Mouse (Mus musculus) v-Abl transformed pro-B cells (cell line): ENCODE results near the gene Syngr4.

Experiments used
- in situ Hi-C, 2 experiments: fragments of 400-800 bp; cut with MboI; formaldehyde crosslinking; loops; one replicate each; pipeline ENCODE4 v1.15.1; 2025; ENCODE audit not compliant: unreplicated experiment in 2 of 2

Gene Syngr4

DNA sequence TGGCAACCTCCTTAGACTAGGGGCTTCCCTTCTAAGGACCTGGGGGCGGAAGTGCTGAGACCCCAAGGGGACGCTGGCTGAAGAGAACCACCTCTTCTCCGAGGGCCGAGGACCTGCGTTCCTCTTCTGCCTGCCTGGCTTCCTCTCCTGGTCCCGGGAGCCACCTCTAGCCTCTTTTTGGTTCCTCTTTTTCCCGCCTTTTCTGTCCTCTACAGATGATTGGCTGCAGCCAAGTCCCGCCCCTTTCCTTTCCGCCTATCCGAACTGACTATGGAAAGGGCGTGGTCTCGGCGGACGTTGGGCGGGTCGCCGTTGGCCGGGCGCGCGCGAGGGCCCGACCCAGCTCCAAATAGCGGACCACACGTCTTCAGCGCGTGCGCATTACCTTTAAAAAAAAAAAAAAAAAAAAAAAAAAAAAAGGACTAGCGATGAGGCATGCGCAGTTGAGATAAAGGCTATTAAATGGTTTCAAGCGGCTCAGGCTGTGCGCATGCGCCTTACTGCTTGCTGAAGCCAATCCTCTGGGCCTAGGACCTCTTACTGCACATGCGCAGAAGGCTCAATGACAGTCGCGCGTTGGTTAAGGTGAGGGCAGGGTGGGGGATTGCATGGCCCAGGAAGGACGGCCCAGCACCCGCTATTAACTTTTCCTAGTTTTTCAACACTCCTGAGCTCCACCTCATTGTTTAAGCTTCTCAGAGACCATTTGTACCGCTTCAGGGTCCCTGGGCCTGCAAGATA, at the start of gene Syngr4, which contains the start of gene Tmem143:
Gene Syngr4 (minus strand): TSS at position 198 of the 741 bp plus-strand sequence.
Gene Tmem143 (plus strand): TSS at position 425 of the 741 bp plus-strand sequence.
- in situ Hi-C loops: no loop called here

DNA sequence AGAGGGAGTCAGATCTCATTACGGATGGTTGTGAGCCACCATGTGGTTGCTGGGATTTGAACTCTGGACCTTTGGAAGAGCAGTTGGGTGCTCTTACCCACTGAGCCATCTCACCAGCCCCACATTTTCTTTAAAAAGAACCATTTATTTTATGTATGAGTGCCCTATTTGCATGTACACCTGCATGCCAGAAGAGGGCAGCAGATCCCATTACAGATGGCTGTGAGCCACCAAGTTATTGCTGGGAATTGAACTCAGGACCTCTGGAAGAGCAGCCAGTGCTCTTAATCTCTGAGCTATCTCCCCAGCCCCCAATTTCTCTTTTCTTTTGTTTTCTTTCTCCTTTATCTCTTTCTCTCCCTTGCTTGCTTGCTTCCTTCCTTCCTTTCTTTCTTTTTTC, 46.8 kb upstream of the Syngr4 start:
- in situ Hi-C loops: loop anchor here (5.0 to 10.0 kb wide), 2 partner anchors 69 to 262 kb away; no protein-coding TSS in a partner anchor

DNA sequence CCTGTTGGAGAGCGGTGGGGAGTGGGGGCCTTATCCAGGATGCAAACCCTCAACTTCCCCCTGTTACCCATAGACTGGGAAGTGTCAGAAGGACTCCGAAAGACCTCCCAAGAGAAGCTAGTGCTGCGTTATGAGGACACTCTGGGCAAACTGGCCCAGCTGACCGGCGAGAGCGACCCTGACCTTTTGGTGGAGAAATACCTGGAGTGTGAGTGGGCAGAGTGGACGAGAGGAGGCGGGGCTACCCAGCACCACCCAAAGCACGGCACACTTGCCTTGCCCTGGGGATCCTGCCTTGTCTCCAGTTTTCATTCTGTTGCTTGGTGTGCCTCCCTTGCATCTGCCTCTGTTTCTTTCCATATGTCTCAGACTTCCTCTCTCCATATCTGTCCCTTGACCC, 45.5 kb upstream of the Syngr4 start:
- in situ Hi-C loops: loop anchor here (5.0 to 10.0 kb wide), 2 partner anchors 70 to 263 kb away; no protein-coding TSS in a partner anchor

DNA sequence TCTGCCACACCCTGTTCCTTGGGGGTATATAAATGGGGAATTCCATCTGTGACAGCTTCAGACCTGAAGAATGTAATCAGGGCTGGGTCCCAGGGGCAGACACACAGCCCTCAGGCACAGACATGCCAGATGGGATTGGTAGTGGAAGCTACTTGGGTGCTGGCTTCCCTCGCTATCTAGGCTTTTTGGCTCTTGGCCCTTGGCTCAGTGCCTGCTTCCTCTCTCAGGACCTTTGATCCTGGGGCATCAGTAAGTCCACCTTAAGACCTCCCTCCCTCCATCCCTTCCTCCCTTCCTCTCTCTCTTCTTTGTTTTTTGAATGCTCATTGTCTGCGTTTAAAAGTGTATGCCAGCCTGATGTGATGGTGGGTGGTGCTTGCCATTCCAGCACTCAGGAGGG, 43.3 kb upstream of the Syngr4 start:
- in situ Hi-C loops: loop anchor here (5.0 to 10.0 kb wide), 4 partner anchors 72 to 265 kb away; no protein-coding TSS in a partner anchor

DNA sequence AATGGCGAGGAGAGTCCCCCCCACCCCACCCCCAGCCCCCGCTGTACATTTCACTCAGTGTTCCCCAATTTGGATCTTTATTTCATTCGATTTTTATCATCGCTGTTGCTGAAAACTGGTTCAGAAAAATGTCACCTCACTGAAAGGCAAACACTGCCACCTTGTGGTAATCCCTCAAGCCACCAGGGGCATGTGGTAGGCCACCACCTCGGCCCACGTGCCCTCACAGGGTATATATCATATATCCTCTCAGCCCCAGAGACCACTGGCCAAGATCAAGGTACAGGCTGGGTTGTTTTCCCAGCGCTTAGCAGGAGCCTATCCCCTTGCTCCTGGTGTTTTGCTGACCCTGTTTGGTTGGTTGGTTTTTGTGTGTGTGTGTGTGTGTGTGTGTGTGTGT, 38.6 kb upstream of the Syngr4 start:
- in situ Hi-C loops: loop anchor here in 1 of 2 experiments (5.0 to 10.0 kb wide), 2 partner anchors 130 to 198 kb away; no protein-coding TSS in a partner anchor

DNA sequence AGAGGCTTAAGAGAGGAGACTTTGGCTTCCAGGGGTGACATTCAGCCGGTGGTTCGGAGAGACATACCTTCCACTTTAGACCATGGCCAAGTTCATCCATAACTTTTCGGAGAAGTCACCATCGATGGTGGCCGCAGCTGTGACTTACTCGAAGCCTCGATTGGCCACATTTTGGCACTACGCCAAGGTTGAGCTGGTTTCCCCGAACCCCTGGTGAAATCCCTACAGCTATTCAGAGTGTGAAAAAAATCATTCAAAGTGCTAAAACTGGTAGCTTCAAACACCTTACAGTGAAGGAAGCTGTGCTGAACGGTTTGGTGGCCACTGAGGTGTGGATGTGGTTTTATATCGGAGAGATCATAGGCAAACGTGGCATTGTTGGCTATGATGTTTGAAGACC, 37.3 kb upstream of the Syngr4 start:
- in situ Hi-C loops: loop anchor here (5.0 to 10.0 kb wide), 2 partner anchors 61 to 129 kb away; partner anchors contain the start of gene Kdelr1 (in 2 of the 2)

DNA sequence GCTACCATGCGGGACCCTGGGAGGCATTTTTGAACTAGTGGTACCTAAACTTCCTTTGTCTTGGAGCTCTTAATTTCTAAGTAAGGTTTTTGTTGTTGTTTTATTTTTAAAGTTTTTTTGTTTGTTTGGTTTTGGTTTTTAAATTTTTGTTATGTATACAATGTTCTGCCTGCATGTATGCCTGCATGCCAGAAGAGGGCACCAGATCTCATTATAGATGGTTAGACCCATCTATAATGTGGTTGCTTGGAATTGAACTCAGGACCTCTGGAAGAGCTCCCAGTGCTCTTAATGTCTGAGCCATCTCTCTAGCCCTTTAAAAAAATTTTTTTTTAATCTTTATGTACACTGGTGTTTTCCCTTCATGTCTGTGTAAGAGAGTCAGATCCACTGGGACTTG, 33.2 kb upstream of the Syngr4 start:
- in situ Hi-C loops: loop anchor here (5.0 to 10.0 kb wide), 2 partner anchors 57 to 125 kb away; partner anchors contain the start of gene Kdelr1 (in 2 of the 2)

DNA sequence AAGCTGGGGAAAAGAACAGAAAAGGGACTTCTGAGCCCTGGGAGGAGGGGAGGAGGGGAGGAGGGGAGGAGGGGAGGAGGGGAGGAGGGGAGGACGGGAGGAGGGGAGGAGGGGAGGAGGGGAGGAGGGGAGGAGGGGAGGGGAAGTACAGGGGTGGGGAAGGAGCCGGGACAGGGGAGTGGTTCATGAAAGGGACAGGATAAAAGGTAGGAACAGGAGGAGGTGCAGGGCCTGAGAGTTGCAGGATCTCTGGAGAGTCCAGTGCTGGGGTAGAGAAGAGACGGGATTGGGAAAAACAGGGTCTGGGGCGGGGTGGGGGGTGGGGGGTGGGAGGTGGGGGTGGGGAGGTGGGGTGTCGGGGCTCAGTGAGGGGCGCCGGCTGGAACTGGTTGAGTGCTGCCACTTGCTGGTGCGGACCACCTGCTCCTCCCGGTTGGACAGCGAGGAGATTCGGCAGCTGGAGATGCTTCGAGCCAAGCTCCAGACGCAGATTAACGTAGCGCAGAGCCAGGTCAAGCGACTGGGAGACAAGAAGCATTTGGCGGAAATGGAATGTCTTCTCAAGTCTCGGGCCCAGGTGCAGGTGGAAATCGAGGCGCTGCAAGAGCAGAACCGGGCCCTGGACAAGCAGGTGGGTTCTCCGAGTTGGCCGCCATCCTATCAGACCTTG, 32.2 kb upstream of the Syngr4 start:
- in situ Hi-C loops: no loop called here

DNA sequence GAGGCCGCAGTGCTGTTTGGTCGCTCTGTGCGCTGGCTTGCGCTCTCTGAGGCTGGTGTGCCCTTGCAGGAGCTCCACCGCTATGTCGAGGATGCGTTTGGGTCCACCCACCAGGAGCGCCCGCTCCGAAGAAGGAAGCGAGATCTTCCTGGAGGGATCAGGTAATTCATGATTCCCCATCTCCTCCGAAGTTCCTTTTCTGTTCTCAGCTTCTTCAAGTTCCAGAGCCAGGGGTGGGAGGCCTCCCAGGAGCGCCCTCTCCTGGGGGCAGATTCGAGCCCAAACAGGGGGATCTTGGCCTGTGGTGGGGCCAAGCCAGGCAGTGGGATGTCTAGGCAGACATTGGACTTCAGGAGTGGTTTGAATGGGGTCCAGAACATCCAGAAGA, 27.9 kb upstream of the Syngr4 start:
- in situ Hi-C loops: loop anchor here (5.0 to 25.0 kb wide), 3 partner anchors 192 to 1387 kb away; partner anchors contain the start of genes Pold1 (in 1 of the 2), Rras (in 1 of the 2), Scaf1 (in 1 of the 2) and Spib (in 1 of the 2)

DNA sequence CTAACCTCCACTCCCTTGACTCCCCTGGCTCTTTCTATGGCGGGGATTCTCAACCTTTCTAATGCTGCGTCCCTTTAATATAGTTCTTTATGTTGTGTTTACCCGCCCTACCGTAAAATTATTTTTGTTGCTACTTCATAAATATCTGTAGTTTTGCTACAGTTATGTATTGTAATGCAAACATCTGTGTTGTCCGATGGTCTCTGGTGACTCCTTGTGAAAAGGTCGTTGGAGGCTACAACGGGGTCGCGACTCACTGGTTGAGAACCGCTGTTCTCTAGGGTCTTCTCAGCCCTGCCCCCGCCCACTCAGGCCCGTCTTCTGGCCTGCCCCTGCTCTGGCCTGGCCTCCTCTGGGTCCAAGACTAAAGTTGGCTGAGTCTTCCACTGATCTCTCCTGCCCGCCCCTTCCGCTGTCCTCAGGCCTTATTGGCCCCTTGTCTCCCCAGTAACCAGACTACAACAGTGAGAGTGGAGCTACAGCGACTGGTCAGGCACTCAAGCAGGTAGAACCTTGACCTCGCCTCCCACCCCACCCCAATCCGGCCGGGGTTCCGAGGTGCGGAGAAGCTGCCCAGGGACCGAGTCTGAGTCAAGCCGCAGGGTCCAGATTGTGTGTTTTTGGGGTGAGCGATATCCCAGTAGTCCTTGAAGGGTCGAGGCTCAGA, 27.4 kb upstream of the Syngr4 start, which contains the start of gene Ccdc114:
Gene Ccdc114 (plus strand): TSS at position 311 of the 667 bp plus-strand sequence.
- in situ Hi-C loops: loop anchor here (5.0 to 25.0 kb wide), 3 partner anchors 192 to 1387 kb away; partner anchors contain the start of genes Pold1 (in 1 of the 2), Rras (in 1 of the 2), Scaf1 (in 1 of the 2) and Spib (in 1 of the 2)

DNA sequence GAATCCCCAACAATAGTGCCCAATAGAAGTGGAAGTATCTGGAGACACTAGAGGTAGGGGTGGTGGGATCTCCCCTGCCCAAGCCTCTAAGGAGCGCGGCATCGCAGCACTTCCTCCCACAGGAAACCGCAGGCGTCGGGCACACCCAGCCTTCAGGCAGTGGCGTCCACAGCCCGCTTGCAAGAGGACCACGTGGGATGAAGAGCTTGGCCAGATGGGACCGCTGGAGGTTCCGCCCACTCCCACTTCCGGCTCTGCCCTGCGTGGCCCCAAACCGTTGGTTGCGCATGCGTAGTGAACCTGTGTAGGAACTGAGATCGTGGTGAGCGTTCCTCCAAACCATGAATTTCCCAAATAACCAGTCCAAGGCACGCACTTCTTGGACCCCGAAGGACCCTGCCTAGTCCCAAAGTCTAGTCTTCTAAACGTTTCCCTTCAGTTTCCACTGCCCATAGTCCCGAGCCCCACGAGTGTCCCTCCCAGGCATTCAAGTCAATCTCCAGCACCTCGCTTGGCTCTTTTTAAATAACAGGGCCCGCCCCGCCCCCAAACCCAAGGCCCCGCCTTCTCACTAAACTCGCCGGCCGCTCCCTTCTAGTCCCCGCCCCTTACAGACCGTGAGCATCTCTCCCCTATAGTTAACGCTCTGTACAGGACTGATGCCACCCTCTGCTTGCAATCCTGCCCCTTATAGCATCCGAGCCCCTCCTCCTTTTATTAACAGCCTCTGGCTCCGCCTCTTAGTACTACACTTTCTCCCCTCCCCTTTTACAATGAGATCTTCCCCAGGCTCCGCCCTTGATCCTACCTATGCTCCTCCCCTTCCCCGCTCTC, 26.6 kb upstream of the Syngr4 start:
- in situ Hi-C loops: loop anchor here (5.0 to 25.0 kb wide), 3 partner anchors 191 to 1386 kb away; partner anchors contain the start of genes Pold1 (in 1 of the 2), Rras (in 1 of the 2), Scaf1 (in 1 of the 2) and Spib (in 1 of the 2)

DNA sequence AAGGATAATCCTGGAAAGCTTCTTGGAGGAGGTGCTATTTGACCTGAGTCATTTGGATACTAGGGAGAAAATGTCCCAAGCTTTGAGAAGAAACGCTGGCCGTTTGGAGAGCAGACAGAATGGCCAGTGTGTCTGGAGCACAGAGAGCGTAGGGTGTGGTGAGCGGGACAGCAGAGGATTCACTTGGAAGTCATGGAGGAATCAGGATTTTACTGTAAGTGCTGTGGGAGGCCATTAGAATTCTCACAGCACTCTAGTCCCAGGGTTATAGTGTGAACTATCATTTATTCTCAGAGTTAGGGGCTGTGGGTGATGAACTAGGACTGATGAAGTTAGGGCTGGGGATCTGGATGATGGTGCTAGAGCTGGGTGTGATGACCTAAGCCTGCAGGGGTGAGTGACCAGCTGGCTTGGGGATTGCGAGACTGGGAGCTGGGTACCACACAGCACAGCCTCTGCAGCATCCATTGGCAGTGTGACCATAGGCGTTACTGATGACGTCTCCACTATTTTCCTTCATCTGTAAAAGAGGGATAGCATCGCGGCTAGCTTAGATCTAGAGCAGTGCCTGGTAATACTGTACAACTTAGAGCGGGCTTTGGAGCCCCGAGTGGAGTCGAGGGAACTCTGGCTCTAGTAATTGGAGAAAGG, 25.6 kb upstream of the Syngr4 start:
- in situ Hi-C loops: loop anchor here (5.0 to 25.0 kb wide), 3 partner anchors 190 to 1385 kb away; partner anchors contain the start of genes Pold1 (in 1 of the 2), Rras (in 1 of the 2), Scaf1 (in 1 of the 2) and Spib (in 1 of the 2)

DNA sequence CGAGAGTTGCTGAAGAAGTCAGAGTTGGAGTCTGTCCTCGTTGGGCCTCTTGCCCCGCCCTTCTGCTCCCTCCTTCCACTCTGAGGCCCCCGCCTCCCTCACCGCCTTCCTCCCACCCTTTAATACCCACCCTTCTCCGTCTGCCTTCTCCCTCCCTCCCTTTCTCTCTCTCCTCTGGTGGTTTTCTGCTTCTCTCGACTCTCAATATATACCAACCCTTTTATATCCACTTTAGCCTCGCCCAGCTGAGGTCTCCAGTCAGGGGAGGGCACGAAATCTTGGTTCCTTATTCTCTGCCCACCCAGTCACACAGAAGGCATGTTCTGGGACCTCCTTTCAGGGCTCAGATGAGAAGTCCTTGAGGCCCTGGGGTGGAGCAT, 24.7 kb upstream of the Syngr4 start, which contains the start of gene Emp3:
Gene Emp3 (minus strand): TSS at position 163 of the 380 bp plus-strand sequence.
- in situ Hi-C loops: loop anchor here (5.0 to 25.0 kb wide), 3 partner anchors 189 to 1384 kb away; partner anchors contain the start of genes Pold1 (in 1 of the 2), Rras (in 1 of the 2), Scaf1 (in 1 of the 2) and Spib (in 1 of the 2)

DNA sequence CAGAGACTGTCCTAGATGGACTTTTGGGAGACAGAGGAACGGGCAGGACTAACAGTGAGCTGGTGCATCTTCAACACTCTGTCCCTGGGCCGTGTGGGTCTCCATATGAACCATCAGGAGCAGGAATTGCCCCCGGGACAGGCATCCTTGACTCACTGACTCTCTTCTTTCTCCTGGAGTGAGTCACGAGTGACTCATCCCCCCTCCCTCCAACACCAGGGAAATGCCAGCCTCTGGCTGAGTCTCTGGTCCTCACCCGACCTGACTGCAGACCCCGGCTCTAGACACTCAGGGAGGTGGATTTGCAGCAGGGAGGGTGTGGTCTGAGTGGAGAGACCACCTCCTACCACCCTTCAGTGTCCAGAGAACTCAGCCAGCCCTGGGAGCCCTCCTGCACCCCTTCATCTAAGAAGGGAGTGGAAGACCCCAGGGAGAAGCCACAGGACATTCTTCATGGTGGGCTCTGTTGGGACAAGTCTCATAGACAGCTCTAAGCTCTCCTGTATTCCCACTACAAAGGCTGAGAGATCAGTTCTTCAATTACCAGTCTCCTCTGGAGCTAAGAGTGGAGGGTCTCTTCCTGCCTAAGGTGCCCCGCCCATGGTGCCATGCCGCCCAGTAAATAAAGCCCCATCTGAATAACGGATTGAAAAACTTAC, 24.2 kb upstream of the Syngr4 start:
- in situ Hi-C loops: loop anchor here (5.0 to 25.0 kb wide), 3 partner anchors 188 to 1383 kb away; partner anchors contain the start of genes Pold1 (in 1 of the 2), Rras (in 1 of the 2), Scaf1 (in 1 of the 2) and Spib (in 1 of the 2)

DNA sequence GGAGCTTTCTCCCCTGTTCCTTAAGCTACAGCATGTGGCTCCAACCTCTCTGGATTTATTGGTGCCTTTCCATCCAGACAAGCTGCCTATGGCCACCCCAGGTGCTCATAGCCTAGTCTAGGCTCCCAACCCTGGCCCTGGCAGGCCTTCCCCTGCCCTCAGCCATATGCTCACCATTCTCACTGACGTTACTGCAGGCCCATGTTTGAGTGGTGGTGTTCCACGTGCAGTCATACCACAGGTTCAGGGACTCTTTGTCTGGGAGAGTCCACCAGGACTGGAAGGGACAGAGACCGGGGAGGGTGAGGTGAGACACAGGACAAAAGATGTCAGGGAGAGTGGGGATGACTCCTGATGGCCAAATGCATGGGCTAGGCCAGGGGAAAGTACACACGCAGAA, 23.2 kb upstream of the Syngr4 start:
- in situ Hi-C loops: loop anchor here (5.0 to 25.0 kb wide), 3 partner anchors 187 to 1382 kb away; partner anchors contain the start of genes Pold1 (in 1 of the 2), Rras (in 1 of the 2), Scaf1 (in 1 of the 2) and Spib (in 1 of the 2)

DNA sequence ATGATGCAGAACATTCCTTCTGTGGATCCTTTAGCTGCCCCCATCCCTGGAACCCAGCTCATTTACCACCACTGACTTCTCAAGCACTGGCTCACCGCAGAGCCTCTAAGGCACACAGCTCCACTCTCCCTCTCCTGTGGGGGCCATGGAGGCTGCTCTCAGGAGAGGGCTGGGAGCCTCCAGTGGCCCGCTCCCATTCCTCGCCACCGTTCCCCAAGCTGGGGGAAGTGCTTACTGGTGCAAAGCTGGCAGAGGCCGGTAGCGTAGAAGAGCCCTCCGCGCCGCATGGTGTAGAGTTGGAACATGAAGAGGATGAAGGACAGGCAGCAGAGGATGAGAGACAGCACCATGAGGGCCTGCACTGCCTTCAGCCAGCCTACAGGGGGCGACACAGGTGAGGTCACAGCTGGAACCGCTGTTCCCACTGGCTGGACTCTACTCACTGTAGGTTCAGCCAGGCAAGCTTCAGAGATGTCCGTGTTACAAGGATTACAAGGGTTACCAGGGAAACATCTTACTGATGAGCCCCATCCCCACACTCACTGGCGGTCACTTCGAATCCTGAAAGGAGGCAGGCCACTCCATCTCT, 22.7 kb upstream of the Syngr4 start:
- in situ Hi-C loops: loop anchor here in 1 of 2 experiments (25.0 kb wide), 2 partner anchors 907 to 1382 kb away; partner anchors contain the start of genes Pold1, Rras, Scaf1 and Spib

DNA sequence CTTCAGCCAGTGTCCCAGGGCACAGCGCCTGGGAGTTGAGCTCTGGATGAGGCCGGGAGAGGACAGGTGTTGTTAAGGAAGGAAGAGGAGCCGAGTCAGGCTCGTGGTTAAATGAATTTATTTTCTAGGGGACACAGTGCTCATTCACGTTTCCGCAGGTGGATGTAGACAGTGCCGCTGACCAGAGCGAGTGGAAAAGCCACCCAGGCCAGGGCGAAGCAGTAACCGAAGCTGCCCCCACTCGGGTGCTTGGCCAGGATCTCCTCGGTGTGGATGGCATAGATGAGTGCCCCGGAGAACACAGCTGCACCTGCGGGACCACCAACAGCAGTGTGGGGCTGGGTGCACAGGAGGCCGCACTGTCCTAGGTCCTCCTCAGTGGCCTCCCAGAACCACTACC, 21.4 kb upstream of the Syngr4 start:
- in situ Hi-C loops: loop anchor here in 1 of 2 experiments (25.0 kb wide), 2 partner anchors 906 to 1381 kb away; partner anchors contain the start of genes Pold1, Rras, Scaf1 and Spib
